Mouse (Mus musculus): ENCODE data around the gene Mef2a.
A peak's percentile ranks its signal among the peaks of the same experiment; 100 is the strongest.
"Not testable (repeated sequence)": the region's sequence is repeated elsewhere in the genome, so short reads cannot be mapped to it uniquely, and the experiment has no call there.

Mef2a gene

DNA sequence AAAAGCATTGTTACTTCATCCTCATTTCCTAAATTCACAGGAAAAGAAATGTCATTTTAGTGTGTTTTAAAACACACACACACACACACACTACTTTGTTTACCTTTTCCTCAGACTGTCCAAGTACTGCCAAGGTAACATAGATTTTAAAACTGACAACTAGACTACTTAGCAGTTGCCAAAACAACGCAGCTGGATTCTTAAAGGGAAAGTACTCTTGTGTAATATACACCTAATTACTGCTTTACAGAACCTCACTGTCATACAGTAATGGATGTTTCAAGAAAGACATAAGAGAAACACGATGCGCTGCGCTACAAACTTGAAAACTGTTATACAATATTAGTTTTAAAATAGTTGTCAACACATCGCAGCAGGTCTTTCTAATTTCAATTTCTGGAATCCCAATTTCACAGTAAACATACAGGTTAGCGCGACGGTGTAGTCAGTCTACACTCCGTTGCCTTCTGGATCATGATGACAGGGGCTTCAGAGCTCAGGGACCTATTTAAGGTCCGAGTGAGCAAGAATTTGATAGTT, 1.2 kb downstream of the Mef2a start:
- DNase-seq (ENCODE audit: low read depth, low spot score) = no peak

DNA sequence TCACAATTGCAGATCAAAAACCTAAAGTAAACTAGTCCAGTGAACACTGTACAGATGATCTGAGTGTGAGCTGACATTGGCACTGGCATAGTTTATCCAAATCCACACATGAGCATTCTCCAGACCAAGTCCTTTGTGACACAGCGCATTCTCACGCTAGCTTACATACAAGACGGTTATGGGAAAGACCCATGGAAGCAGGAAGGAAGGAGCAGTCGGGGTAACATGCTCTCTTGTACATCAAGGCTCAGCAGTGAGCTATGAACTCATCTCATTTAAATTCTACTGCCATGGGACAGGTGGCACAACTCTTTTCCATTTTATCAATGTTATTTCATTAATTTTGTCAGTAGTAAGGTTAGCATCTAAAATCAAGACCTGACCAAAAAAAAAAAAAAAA, 3.0 kb downstream of the Mef2a start:
- no peak for DNase-seq (ENCODE audit: low read depth, low spot score)

DNA sequence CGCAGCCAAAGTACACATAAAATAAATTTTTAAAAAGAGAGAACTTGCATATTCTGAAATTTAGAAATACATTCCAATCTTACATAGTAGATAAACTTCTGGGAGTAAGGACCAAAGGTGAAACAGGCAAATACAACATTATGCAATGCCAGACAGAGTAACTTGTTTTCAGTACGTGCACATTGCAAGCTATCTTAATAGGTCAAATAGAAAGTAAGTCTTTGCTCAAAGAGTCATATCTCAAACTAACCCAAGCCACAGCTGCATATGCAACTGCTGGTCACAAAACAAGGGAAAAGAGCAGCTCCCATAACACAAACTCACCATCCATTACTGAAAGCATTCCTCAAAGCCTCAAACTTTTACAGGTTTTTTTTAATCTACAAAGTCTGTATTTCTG, 4.3 kb downstream of the Mef2a start:
- no peak for DNase-seq (ENCODE audit: low read depth, low spot score)

DNA sequence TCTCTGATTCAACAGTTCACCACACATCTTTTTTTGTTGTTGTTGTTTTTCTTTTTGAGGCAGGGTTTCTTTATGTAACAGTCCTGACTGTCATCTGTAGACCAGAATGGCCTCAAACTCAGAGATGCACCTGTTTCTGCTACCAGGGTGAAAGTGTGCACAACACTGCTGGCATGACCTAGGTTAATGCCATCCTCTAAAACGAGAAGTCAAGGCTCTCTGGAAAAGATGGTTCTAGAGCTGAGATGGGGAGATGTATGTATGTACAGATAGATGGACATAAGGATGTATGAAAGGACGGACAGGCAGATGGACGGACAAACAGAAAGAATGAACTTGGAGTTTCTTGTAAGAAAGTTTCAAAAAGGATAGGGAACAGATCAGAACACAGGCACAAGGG, 12.1 kb downstream of the Mef2a start:
- no peak for DNase-seq (ENCODE audit: low read depth, low spot score)

DNA sequence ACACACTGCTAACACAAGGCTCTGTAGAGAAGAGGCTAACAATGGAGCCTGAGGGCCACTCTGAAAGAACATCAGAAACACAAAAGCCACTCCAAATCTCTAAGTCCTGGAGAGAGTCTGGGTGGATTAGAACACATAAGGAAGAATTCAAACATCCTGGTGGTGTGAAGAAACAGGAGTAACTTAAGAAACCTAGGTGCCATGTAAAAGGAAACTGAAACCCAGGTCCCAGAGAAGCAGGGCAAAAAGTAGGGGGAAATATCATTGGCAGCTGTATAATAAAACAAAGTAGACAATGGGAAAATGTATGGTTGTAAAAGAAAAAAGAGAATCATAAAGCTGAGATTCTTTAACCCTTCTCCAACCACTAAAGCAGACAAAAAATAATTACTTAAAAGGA, 12.8 kb downstream of the Mef2a start:
- DNase-seq (ENCODE audit: low read depth, low spot score) = no peak

DNA sequence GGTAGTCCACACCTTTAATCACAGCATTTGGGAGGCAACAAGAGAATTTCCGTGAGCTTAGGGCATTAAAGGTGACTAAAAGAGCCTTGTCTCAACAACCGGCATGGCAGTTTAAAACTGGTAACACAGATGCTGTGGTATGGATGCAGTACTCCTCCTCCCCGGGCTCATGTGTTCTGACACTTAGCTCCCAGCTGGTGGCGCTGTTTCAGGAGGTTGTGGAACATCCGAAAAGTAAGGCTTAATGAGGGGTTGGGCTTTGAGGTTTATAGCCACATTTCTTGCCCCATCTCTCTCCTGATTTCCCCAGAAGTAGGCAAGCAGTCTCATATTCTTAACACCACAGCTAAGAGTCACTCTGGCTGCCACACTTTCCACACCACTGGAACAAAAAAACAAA, 16.8 kb downstream of the Mef2a start:
- no peak for DNase-seq (ENCODE audit: low read depth, low spot score)

DNA sequence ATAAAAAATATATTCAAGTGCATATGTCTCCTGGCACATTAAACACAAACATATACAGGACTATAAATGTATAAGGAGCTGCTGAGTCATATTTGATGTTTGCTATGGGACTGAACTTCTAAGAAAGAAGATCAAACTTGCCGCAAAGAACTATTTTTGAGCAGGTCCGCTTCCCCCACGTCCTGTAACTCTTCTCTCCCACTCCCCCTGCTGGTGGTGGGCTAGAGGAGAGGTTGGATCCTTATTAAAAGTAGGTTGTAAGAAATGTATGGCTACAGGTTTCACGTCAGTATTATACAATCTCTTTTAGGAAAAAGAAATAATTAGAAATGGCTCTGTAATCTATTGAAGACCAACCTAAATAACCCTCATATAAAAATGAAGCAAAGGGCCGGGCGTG, 19.0 kb downstream of the Mef2a start:
- DNase-seq (ENCODE audit: low read depth, low spot score) = no peak

DNA sequence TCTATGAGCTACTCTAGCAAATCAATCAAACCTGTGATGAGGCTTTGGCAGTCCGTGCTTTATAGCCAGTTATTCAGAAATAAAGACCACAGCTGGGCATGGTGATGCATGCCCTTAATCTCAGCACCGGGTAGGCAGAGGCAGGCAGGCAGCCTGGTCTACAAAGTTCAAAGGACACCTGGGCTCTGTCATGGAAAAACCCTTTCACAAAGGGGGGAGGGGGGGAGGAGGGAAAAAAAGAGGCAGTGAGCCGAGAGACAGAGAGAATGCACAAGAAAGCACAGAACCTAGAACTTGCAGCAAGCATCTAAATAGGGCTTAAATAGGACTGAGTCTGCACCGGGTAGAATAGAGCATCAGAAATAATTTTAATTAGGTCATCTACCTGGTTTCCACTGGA, 19.7 kb downstream of the Mef2a start:
- no peak for DNase-seq (ENCODE audit: low read depth, low spot score)

DNA sequence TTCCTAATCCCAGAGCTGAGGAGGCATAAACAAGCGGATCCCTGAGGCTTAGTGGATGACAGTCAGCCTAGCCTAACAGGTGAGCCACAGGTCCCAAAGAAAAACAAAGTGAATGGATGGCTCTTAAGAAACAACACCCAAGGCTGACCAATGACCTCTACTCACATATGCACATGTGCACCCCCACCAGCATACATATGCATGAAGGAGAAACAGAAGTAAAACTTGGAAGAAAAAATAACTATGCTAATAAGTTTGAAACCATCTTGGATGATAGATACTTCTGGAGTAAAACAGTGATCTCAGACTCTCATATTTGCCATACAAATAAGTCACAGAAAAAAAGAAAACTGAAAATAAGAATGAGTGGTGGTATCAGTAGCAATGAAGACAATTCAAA, 28.2 kb downstream of the Mef2a start:
- DNase-seq (ENCODE audit: low read depth, low spot score) = no peak

DNA sequence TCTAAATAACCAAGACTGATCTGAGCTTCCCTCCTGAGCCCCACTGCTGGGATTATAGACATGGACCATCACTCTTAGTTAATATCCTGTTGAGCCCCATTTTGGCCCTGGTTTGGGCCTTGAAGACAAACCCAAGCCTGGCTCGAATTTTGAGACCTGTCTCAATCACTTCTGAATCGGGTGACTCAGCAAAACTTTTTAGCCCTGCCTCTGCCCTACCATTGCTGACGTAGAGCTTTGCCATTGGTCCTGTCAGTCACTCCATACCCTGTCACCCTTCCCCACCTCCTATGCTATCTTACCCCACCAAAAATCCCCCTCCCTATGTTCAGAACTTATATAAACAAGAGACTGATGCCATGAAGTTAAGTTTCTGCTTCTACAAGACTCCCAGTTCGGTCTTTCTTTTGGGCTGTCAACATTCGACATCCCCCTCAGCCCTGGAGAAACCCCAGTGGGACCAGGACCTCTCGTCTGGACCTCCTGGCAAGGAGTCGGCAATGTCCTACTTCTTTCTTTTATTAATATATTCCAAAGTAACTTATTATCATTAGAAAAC, 30.5 kb downstream of the Mef2a start:
- DNase-seq (ENCODE audit: low read depth, low spot score) = no peak

DNA sequence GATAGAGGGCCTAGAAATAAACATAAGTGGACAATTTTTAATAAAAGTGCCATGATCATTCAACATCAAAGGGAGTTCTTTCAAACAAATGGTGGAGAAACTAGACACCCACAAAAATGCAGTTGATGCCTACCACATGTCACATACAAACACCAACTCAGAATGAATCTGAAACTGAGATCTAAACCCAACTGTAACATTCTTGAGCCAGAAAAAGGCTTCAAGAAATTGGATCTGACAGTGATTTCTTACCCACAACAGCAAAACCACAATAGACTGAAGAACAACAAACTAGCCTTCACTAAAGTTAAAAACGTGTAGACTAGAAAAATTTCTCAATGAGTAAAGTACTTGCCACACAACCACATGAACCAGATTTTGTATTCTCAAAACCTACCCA, 52.3 kb downstream of the Mef2a start:
- no peak for DNase-seq (ENCODE audit: low read depth, low spot score)

DNA sequence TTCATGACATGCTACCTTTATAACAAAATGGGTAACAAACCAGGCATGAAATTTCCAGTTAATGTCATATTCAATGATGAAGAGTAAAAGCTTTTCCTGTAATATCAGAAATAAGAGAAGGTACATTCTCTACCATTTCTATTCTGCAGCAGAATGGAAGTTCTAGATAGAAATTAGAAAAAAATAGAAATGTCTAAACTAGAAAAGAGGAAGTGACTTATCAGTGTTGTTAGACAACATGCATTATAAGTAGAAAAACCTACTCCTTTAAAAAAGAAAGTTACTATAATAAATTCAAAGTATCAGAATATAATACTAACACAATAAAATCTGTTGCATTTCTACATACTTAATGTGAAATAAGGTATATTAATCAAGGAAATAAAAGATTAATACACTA, 54.0 kb downstream of the Mef2a start:
- no peak for DNase-seq (ENCODE audit: low read depth, low spot score)

DNA sequence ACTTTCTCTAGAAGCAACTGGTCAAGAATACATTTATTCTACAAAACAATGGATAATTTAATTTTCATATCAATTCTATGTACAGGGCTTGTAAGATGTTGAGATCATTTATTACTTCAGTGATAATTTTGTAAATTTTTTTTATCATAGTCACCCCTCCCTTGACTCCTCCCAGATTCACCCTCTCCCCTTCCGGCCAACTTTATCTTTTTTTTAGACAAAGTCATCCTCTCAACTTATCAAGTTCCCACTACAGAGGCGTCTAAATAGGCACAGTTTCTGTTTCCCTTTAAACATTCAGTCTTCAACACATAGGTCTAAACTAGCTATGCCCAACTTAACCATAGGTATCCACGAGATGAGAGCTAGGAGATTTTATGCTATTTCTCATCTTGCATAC, 59.5 kb downstream of the Mef2a start:
- no peak for DNase-seq (ENCODE audit: low read depth, low spot score)

DNA sequence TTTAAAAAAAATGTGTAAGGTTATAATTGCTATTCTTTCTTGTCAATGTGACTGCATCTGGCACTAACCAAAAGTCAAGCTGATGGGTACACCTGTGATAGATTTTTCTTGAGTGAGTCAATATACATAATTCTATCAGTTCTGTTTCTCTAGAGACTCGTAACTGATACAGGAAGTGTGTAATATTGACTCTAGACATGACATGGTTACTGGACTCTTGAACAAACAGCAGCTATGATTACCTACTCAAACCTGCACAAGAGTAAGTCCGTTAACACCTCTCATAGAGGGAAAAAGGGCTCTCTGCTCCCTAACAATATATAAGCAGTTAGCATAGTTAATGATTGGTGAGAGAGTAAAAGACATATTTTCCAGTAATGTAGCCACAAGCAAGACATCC, 62.5 kb downstream of the Mef2a start:
- no peak for DNase-seq (ENCODE audit: low read depth, low spot score)

DNA sequence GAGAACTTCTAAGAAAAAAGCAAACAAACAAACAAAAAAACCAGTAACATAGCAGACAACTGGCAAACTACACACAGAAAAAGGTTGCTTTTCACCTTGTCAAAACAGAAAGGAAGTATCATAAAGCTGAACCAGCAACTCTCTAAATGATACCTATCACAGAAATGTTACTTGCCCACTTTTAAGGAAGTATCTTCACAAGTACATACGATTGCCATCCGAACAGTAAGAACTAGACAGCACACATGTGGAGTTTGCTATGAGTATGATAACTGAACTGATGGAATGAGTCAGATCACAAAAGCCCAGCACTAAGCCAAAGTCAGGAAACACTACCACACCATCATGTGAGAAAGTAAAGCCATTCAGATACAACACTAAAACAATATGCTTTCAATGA, 64.6 kb downstream of the Mef2a start:
- DNase-seq (ENCODE audit: low read depth, low spot score) = no peak

DNA sequence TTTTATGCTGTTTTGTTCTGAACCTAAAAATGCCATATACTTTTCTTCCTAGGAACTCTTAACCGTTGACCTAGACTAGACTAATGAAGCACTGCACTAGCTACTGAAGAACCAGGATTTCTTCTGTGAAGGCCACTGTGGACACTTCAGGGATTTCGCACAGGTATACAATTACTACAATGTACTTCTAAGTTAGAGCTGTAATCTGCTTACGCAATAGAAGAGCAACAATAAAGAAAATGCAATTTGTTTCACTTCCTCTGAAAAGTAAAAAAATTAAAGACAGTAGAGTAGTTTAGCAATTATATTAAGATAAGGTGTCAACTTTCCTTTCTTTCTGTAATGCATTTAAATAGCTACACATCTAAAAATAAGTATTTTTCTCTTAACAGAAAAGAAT, 65.6 kb downstream of the Mef2a start:
- no peak for DNase-seq (ENCODE audit: low read depth, low spot score)

DNA sequence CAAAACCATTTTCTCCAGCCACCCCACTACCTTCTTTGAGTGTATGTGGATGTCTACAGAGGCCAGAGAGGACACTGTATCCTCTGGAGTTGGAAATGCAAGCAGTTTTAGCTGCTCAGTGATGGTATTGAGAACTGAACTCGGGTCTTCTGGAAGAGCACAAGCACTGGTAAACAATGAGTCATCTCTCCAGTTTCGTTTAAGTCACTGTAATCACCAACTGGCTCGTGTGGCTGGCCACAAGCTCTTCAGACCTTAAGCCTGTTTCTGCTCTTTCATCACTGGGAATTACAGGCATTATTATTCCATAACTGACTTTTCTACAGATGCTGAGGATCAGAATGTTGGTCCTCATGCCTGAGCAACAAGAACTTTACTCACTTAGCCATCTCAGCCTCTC, 67.7 kb downstream of the Mef2a start:
- DNase-seq (ENCODE audit: low read depth, low spot score) = no peak

DNA sequence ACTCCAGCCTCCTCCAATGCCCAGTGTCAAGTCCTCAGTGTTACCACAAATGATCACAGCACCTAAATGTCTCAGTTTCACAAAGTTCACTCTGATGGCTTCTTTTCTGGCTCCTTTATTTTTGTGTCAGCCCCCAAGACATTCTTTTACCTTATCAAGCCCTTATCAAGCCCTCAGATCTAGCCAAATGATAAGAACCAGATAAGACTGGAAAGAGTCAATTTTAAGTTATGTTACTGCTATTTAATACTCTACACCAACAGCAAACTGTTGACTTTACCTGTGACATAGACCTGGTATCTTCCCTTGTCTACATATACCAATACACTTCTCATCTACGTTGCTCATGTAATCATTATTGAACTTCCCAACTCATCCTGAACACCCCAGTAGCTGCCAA, 76.2 kb downstream of the Mef2a start:
- no peak for DNase-seq (ENCODE audit: low read depth, low spot score)

DNA sequence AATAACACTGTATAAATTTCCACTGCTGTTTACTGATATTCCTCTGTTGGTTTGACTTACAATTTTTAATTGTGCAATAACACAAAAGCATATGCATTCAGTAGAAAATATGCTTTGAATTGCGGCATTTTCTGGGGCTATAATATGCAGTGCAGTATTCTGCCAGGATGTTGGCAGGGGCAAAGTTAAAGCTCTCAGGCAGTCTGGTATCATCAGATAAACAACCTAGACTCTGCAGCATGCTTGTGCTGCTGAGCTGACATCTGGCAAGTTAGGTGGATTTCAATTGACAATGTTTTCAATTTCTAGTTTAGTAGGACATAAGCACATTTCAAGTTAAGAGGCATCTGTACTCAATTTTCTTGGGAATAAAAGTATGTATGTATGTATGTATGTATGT, 81.3 kb downstream of the Mef2a start:
- no peak for DNase-seq (ENCODE audit: low read depth, low spot score)

DNA sequence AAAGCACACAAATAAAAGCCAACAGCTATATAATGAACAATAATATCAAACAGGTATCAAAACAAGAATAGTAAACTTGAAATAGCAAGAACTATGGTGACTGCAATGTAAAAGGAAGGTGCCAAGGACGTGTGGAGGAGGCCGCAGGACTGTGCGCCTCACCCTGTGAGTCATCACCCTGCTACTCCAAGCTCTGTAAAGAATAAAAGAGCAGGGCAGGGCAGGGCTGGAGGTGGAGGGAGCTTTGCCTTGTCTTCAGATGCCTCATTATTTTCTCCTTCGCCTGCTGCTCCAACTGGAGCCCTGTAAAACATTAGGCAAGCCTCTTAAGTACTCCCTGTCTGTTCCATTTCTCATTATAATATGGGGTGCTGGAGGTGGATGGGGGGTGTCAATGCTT, 85.2 kb downstream of the Mef2a start:
- no peak for DNase-seq (ENCODE audit: low read depth, low spot score)

DNA sequence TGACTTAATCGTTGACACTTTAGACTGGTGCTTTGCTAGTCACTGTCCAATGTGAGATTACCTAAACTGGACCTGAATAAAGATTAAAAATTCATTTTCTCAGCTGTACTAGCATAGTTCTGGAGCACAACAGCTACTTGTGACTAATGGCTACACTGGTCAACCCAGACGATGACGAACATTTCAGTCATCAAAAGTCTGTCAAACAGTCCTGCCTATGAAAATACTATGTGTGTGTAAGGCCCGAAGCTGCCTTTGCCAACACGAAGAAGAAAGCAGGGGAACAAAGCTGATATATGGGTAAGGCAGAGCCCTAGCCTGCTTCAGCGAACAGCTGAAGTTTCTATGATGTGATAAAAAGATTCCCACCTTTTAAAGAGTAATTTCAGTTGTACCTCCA, 89.1 kb downstream of the Mef2a start:
- no peak for DNase-seq (ENCODE audit: low read depth, low spot score)

DNA sequence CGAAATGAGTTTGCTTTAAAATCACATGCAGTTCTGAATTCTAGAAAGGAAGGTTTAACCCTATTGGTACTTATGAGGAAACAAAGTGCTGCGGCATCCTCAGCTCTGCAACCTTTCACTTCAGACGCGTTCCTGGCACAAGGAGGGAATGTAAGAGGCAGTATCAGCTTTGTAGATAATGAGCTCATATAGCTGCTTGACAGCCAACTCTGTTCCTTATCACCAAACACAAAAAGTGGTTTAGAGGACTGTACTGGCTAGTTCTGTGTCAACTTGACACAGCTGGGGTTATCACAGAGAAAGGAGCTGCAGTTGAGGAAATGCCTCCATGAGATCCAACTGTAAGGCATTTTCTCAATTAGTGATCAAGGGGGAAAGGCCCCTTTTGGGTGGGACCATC, 102.2 kb downstream of the Mef2a start:
- DNase-seq (ENCODE audit: low read depth, low spot score) = not testable (repeated sequence)

DNA sequence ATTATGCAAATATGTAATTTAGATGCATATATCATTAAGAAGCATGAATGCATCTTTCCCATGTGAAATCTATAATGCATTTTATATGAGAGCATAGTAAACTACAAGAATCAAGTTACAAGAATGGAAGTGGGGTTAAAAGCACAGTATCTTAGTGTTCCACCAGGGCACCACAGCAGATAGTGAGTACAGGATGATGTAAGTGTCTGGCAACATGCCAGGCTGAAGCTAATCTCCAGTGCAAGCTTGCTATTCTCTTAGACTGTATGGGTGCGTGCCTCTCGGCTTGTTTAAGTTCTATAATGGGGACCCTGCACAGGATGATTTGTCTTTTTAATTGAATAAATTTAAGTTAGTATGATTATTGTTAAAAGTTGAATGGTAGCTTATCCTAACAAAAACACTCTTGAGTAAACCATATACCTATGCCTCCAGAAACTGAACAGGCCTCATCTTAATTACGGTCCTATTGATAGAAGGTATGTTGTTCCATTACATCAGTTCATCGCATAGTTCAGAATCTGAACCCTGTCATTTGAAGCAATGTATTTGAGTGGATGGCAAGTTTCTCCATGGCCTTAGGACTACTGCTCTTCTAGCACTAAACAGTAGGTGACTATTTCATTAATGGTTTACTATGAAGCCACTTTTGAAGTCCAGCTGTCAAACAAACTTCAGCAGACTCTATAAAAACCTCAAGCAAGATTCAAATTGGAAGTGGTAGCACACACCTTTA, 112.7 kb downstream of the Mef2a start:
- DNase-seq (ENCODE audit: low read depth, low spot score) = peak; percentile 4

DNA sequence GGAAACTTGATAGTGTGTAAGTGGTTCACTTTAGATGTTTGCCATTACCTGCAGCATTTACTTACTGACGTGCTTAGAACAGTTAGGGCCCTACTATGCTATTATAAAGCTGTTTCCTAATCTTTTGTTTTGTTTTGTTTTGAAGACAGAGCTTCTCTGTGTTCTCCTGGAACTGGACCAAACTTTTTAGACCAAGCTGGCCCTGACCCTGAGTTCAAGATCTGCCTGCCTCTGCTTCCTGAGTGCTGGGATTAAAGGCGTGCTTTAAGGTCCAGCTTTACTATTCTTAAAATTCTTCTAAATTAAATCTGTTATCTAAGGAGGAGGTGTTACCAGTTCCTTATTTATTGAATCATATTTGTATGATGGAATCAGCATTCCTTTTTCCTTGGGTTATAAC, 126.6 kb downstream of the Mef2a start:
- no peak for DNase-seq (ENCODE audit: low read depth, low spot score)
